Mouse (Mus musculus) C2C12 (cell line): ENCODE results near the gene Tdrd1. TPM values are rescaled to one million over a fixed set of nuclear protein-coding genes. Genes with fewer than 3 reads are reported as not detected.

Experiments used
- H3K27me3 ChIP-seq: one replicate; pipeline ENCODE4 v1.6.1; 2011; ENCODE audit not compliant: control insufficient read depth, insufficient read depth, insufficient read length
- H3K36me3 ChIP-seq: one replicate; pipeline ENCODE4 v1.6.1; 2011; ENCODE audit not compliant: control insufficient read depth, insufficient read depth
- H3K4me3 ChIP-seq: one replicate; pipeline ENCODE4 v1.5.1; 2011; ENCODE audit warnings: mild to moderate bottlenecking, control low read depth; ENCODE audit not compliant: poor library complexity, insufficient read depth, severe bottlenecking
- H3K79me2 ChIP-seq: one replicate; pipeline ENCODE4 v1.6.1; 2011; ENCODE audit not compliant: control insufficient read depth, insufficient read depth
- H3K79me3 ChIP-seq: one replicate; pipeline ENCODE4 v1.6.1; 2011; ENCODE audit warnings: low read depth, control low read depth
- H3ac ChIP-seq: one replicate; pipeline ENCODE3; 2011; ENCODE audit warnings: low read depth; ENCODE audit not compliant: control insufficient read depth, insufficient read length
- CEBPB ChIP-seq: IDR thresholded peaks from one replicate; pipeline ENCODE4 v1.6.1; 2011; ENCODE audit warnings: low read depth, mild to moderate bottlenecking, control low read depth, moderate library complexity
- CTCF ChIP-seq: IDR thresholded peaks from one replicate; pipeline ENCODE4 v1.5.1; 2011; ENCODE audit not compliant: control insufficient read depth, insufficient read depth, insufficient read length
- FOSL1 ChIP-seq: IDR thresholded peaks from one replicate; pipeline ENCODE4 v1.8.0; 2011; ENCODE audit warnings: mild to moderate bottlenecking, low read length; ENCODE audit not compliant: poor library complexity, insufficient read depth, severe bottlenecking
- MAX ChIP-seq: IDR thresholded peaks from one replicate; pipeline ENCODE4 v1.6.1; 2011; ENCODE audit warnings: mild to moderate bottlenecking, control low read depth
- MYOD1 ChIP-seq: IDR thresholded peaks from one replicate; pipeline ENCODE4 v1.6.1; 2011; ENCODE audit warnings: low read depth; ENCODE audit not compliant: control insufficient read depth, insufficient read length
- MYOG ChIP-seq: IDR thresholded peaks from one replicate; pipeline ENCODE4 v1.6.1; 2011; ENCODE audit not compliant: control insufficient read depth, insufficient read length; ENCODE audit errors: extremely low read depth
- USF1 ChIP-seq: IDR thresholded peaks from one replicate; pipeline ENCODE4 v1.6.1; 2011; ENCODE audit warnings: low read depth, mild to moderate bottlenecking, control low read depth, moderate library complexity
- polyA plus RNA-seq: library from polyadenylated mRNA; unstranded; fragments of >200 nt; fragmentation: generic; extraction: Trizol; gene quantifications from one replicate; pipeline ENCODE4 v1.2.1, GENCODE M21; 2012; ENCODE audit warnings: missing spikeins

The Tdrd1 gene
- polyA plus RNA-seq, 1 experiment: not detected

GRCm38 (mm10) chr19:56910561-56910960 lies 84.6 kb downstream of the Tdrd1 start:
- Histone ChIP-seq H3K79me3 (no peaks in the 10 kb centered on the region), H3ac (no peak overlapping the region), H3K79me2 (no peaks in the 10 kb centered on the region), H3K36me3 (no peaks in the 10 kb centered on the region), H3K4me3 (no peak overlapping the region), H3K27me3 (peaks cover 3% of the 10 kb centered on the region)
- TF ChIP-seq MYOG: no peak
- no peak for TF ChIP-seq MAX
- no peak for TF ChIP-seq CTCF
- TF ChIP-seq MYOD1: no peak
- no peak for TF ChIP-seq FOSL1
- TF ChIP-seq USF1: no peak
- no peak for TF ChIP-seq CEBPB

GRCm38 (mm10) chr19:56913761-56914160 lies 87.8 kb downstream of the Tdrd1 start:
- Histone ChIP-seq H3K79me3 (no peaks in the 10 kb centered on the region), H3K27me3 (peaks cover 3% of the 10 kb centered on the region), H3K36me3 (no peaks in the 10 kb centered on the region), H3ac (no peak overlapping the region), H3K4me3 (no peak overlapping the region), H3K79me2 (no peaks in the 10 kb centered on the region)
- no peak for TF ChIP-seq USF1
- TF ChIP-seq FOSL1: no peak
- no peak for TF ChIP-seq CEBPB
- no peak for TF ChIP-seq MAX
- TF ChIP-seq MYOD1: no peak
- no peak for TF ChIP-seq CTCF
- TF ChIP-seq MYOG: no peak

- Histone ChIP-seq H3K79me2 (no peaks in the 10 kb centered on the region), H3K79me3 (no peaks in the 10 kb centered on the region), H3K27me3 (peaks cover 3% of the 10 kb centered on the region), H3ac (no peak overlapping the region), H3K4me3 (no peak overlapping the region), H3K36me3 (no peaks in the 10 kb centered on the region)
- TF ChIP-seq USF1 (no peak), MAX (no peak)
Measured at GRCm38 (mm10) chr19:56914658-56915057, 88.6 kb downstream of the Tdrd1 start.

- TF ChIP-seq CEBPB (no peak), FOSL1 (no peak), MYOD1 (no peak), USF1 (no peak), MAX (no peak), CTCF (no peak), MYOG (no peak)
- peaks cover 3% of the 10 kb centered on the region for H3K27me3 ChIP-seq
- H3K79me3 ChIP-seq: no peaks in the 10 kb centered on the region
- no peak overlapping the region for H3K4me3 ChIP-seq
- H3ac ChIP-seq: no peak overlapping the region
- no peaks in the 10 kb centered on the region for H3K79me2 ChIP-seq
- H3K36me3 ChIP-seq: no peaks in the 10 kb centered on the region
Measured at GRCm38 (mm10) chr19:56915084-56915483, 89.1 kb downstream of the Tdrd1 start.

Other genes with a start within 250 kb of the Tdrd1 start
- gene Adrb1, start 104.0 kb upstream of the Tdrd1 start, polyA plus RNA-seq: 0.13 TPM
- 2.9 TPM for gene Ccdc186, start 4.0 kb upstream of the Tdrd1 start, polyA plus RNA-seq
- 0.02 TPM for gene Vwa2, start 48.0 kb downstream of the Tdrd1 start, polyA plus RNA-seq
- 0.90 TPM for gene Afap1l2, start 182.0 kb downstream of the Tdrd1 start, polyA plus RNA-seq